Mouse (Mus musculus): ENCODE data around the gene Prcd. TPM values are rescaled to one million over a fixed set of nuclear protein-coding genes. Genes with fewer than 3 reads are reported as not detected.

Gene Prcd
- polyA plus RNA-seq, 1 experiment from 2014 or later = 1.6 TPM

DNA sequence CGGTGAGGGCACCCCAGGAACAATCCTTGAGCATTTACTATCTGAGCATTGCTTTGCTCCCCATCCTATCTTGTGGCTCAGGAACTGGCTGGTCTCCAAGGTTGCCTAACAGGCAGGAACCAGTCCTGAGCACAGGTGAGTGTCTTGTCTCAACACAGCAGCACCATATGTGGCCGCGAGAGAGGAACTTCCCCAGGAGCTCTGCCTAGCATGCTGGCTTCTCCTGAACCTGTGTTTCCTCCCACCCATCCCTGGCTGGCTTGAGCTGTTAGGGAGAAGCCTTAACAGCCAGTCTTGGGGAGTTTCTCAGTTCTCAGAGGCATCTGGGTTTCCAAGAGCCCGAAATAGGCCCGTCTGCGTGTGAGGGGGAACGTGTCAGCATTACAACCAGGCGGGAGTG, 2.0 kb upstream of the Prcd start:
- Histone ChIP-seq H3K27me3 (ENCODE audit: control insufficient read depth, insufficient read depth, low read length) (peaks cover 14% of the 10 kb centered on the region), H3K4me3 (replicated peaks; ENCODE audit: low read length) (no peak overlapping the region), H3K9me3 (replicated peaks; ENCODE audit: control insufficient read depth, low read length) (no peaks in the 10 kb centered on the region), H3K9ac (ENCODE audit: low read length) (no peak overlapping the region), H3K4me1 (ENCODE audit: control insufficient read depth, insufficient read depth, low read length) (peaks cover 39% of the 10 kb centered on the region), H3K27ac (ENCODE audit: low read length) (no peak overlapping the region), H3K36me3 (ENCODE audit: control insufficient read depth, insufficient read depth, low read length) (no peaks in the 10 kb centered on the region), H3K4me2 (ENCODE audit: low read depth, low read length) (no peak overlapping the region)
- ATAC-seq (ENCODE audit: insufficient read depth, low FRiP score) = no peak
- WGBS = 81% methylated on average over 8 of the region's 8 CpGs

DNA sequence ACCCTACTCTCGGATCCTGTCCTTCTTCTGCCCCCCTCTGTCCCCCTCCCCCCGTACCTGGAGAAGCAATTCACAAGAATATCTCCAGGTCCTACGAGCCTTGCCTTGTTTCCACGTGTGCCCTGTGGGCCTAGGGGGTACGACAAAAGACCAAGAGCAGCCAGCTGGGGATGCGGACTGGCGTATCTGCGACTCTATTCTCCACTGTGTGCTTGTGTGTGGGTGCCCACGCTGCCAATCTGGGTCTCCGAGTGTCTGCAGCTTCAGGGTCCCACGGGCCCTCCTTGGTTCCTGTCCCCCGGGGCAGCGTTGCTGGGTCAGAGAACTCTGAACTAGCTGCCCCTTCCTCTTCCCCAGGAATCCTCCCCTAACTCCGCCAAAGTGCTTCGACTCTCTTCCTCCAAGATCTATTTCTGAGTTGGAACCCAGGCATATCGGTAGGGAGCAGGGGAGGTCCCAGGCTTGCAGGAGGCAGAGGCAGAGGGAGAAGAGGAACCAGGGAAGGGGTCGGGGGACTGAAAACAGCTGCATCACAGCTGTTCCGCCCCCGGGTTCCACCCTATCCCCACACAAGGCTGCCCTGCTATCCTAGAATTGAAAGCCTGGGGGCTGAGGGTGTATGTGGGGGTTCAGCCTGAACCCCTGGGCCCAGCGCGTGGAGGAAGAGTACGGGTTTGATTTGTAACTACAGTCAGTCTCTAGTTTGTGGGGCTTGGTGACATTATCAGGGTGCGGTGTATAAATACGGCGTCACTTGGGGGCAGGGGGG, 820 bp upstream of the Prcd start:
- H3K36me3 ChIP-seq (ENCODE audit: control insufficient read depth, insufficient read depth, low read length) = no peaks in the 10 kb centered on the region
- WGBS = 66% methylated on average over 25 of the region's 25 CpGs
- H3K27ac ChIP-seq (ENCODE audit: low read length) = peak overlapping the region; percentile 17; the same call in 1 of the 2 replicates
- peaks cover 35% of the 10 kb centered on the region for H3K4me1 ChIP-seq (ENCODE audit: control insufficient read depth, insufficient read depth, low read length)
- peak overlapping the region; percentile 81 for H3K9ac ChIP-seq (ENCODE audit: low read length)
- no peaks in the 10 kb centered on the region for H3K9me3 ChIP-seq (replicated peaks; ENCODE audit: control insufficient read depth, low read length)
- H3K4me2 ChIP-seq (ENCODE audit: low read depth, low read length) = peak overlapping the region; percentile 88
- H3K4me3 ChIP-seq (replicated peaks; ENCODE audit: low read length) = peak overlapping the region; percentile 56
- peaks cover 14% of the 10 kb centered on the region for H3K27me3 ChIP-seq (ENCODE audit: control insufficient read depth, insufficient read depth, low read length)
- no peak for ATAC-seq (ENCODE audit: insufficient read depth, low FRiP score)

DNA sequence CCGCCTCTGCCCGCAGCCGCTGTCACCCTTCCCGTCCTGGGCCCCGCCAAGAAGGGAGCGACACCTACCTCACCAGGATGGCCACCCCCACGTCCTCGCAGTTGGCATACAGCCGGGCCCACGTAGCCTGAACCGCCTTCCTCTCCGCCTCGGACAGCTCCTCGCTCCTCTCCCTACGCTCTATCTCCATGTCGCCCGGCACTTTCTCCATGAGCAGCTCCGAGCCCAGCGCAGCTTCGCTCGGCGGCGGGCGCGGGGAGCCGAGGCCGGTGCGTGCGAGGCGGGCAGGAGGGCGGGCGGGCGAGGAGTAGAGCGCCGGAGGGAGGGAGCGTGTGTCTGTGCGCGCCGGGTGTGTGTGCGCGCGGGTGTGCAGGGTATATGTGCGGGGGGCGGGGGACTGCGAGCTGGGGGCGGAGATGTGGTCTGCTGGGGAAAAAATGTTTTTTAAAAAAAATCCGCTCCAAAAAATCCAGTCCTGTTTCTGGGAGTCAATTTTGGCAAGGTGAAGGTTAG, 431 bp downstream of the Prcd start:
- Histone ChIP-seq H3K4me2 (ENCODE audit: low read depth, low read length) (peak overlapping the region; percentile 88), H3K4me1 (ENCODE audit: control insufficient read depth, insufficient read depth, low read length) (peaks cover 32% of the 10 kb centered on the region), H3K27me3 (ENCODE audit: control insufficient read depth, insufficient read depth, low read length) (peaks cover 14% of the 10 kb centered on the region), H3K27ac (ENCODE audit: low read length) (no peak overlapping the region), H3K4me3 (replicated peaks; ENCODE audit: low read length) (peak overlapping the region; percentile 56), H3K9me3 (replicated peaks; ENCODE audit: control insufficient read depth, low read length) (no peaks in the 10 kb centered on the region), H3K9ac (ENCODE audit: low read length) (peak overlapping the region; percentile 81), H3K36me3 (ENCODE audit: control insufficient read depth, insufficient read depth, low read length) (no peaks in the 10 kb centered on the region)
- under 1% methylated on average over 47 of the region's 47 CpGs for WGBS
- ATAC-seq (ENCODE audit: insufficient read depth, low FRiP score) = peak; percentile 11; the same call in 1 of the 2 replicates

DNA sequence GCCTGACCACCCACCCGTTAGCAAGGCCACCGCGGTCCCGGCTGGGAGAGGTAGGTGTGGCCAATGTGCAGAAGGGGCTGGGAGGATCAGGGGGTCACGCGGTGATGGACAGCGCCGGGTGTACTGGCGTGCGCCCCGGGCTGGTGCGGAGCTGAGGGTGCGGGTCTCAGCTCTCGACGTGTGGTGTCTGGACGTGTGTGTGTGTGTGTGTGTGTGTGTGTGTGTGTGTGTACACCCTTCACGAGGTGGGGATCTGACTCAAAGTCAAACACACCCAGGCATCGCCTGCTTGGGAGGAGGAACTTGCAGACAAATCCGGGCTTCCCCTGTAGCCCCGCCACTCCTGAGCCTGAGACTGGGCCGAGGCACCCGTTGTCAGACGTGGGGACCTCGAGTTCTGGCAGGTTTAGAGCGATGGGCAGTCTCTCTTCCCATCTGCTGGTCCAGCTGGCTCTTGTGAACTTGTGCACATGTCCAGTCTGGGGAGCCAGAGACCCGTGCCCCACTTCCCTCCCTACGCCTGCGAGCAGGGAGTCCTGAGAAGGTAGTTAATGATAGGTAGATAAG, 1.0 kb downstream of the Prcd start, which contains the start of gene Cygb:
Gene Cygb (minus strand): TSS at position 59 of the 567 bp plus-strand sequence.
- no peak within 1 kb of the TSS for H3K27ac ChIP-seq (ENCODE audit: low read length)
- H3K4me1 ChIP-seq (ENCODE audit: control insufficient read depth, insufficient read depth, low read length) = peaks cover 26% of the 10 kb centered on the region
- H3K9me3 ChIP-seq (replicated peaks; ENCODE audit: control insufficient read depth, low read length) = no peaks in the 10 kb centered on the region
- ATAC-seq (ENCODE audit: insufficient read depth, low FRiP score) = 0 out of 2 replicates have a peak, but pooled peaks have one; percentile 8
- no peaks in the 10 kb centered on the region for H3K36me3 ChIP-seq (ENCODE audit: control insufficient read depth, insufficient read depth, low read length)
- peak within 1 kb of the TSS; percentile 56 for H3K4me3 ChIP-seq (replicated peaks; ENCODE audit: low read length)
- peak within 1 kb of the TSS; percentile 88 for H3K4me2 ChIP-seq (ENCODE audit: low read depth, low read length)
- 5% methylated on average over 28 of the region's 28 CpGs for WGBS
- H3K9ac ChIP-seq (ENCODE audit: low read length) = peak within 1 kb of the TSS; percentile 81
- H3K27me3 ChIP-seq (ENCODE audit: control insufficient read depth, insufficient read depth, low read length) = peaks cover 14% of the 10 kb centered on the region

DNA sequence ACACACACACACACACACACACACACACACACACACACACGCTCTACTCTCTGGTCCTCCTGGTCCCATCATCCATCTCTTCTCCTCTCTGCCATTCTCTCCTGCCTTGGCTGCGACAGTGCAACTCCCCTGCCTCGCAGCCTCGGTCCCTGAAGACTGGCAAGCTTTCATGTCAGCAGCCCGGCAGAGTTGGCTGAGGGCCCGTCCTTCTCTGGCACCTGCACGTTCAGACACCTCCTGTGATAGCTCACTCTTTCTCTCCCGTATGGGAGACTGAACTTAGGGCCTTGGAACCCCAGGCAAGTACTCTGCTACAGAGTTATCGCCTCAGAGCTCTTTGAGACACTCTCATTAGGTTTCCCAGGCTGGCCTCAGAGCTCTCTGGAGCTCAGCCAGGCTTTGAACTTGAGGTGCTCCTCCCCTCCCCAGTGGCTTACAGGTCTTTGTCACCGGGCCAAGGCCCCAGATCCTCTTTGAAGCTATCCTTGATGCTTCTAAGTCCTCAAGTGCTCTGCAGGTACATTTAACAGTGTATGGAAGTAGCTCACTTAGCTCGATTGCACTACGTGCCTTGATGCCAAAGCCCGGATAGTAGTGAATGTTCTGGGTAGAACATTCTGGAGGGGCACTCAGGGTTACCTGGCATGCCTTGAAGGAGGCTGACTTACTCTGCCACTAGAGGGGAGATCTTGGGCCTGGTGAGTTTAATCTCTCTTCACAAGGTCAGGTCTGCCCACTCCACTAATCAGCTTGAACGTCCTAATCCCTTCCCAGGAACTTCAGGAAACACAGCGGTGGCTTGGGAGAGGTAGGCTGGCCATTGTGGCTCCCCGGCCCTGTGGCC, 3.2 kb downstream of the Prcd start:
- H3K4me2 ChIP-seq (ENCODE audit: low read depth, low read length) = no peak overlapping the region
- WGBS = 68% methylated on average over 16 of the region's 16 CpGs
- no peak overlapping the region; the same call in 1 of the 2 replicates for H3K27ac ChIP-seq (ENCODE audit: low read length)
- H3K4me3 ChIP-seq (replicated peaks; ENCODE audit: low read length) = no peak overlapping the region
- H3K9me3 ChIP-seq (replicated peaks; ENCODE audit: control insufficient read depth, low read length) = no peaks in the 10 kb centered on the region
- ATAC-seq (ENCODE audit: insufficient read depth, low FRiP score) = no peak
- no peaks in the 10 kb centered on the region for H3K36me3 ChIP-seq (ENCODE audit: control insufficient read depth, insufficient read depth, low read length)
- peak overlapping the region; percentile 66; the same call in 1 of the 2 replicates for H3K9ac ChIP-seq (ENCODE audit: low read length)
- H3K27me3 ChIP-seq (ENCODE audit: control insufficient read depth, insufficient read depth, low read length) = peaks cover 8% of the 10 kb centered on the region
- peaks cover 23% of the 10 kb centered on the region for H3K4me1 ChIP-seq (ENCODE audit: control insufficient read depth, insufficient read depth, low read length)

DNA sequence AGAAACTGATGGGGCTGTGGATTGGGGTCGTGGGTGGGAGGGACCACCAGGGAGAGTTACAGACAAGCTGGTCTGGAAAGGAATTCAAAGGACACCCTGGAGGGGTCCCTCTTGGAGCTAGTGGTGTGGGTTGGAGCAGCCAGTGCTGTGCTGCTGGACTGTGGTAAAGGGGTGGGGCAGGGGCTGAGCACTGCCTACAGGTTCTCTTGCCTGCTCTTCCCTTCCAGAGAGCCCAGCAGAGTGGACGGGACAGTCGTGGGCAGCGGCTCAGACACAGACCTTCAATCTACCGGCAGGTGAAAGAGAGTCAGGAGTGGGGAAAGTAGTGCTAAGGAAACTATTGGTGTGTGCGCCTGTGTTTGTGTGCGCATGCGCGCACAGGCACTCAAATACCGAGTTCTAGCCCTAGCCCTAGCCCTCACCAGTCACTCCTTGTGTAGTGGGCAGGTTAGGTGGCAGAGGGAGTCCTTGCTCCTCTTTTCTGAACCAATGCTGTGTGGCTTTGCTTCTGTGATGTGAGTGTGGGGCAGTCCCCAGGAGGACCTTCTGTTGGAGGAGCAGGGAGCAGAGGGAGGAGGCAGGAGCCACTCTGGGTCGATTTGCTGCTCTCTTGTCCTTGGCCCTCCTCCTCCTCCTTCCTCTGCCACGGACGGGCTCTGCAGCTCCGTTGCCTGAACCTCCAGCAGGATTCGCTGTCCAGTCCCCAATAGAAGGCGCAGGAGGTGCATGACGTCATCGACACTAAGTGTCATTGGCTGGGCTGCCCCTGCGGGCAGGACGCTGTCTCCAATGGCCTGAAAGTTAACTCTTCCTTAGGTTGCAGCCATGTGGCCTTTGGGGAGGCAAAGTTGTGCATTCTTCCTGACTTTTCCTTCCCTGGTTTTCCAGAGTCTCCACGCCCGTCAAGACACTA, 4.2 kb downstream of the Prcd start:
- no peaks in the 10 kb centered on the region for H3K36me3 ChIP-seq (ENCODE audit: control insufficient read depth, insufficient read depth, low read length)
- H3K4me2 ChIP-seq (ENCODE audit: low read depth, low read length) = peak overlapping the region; percentile 64
- H3K27ac ChIP-seq (ENCODE audit: low read length) = peak overlapping the region; percentile 86
- H3K9ac ChIP-seq (ENCODE audit: low read length) = peak overlapping the region; percentile 66
- H3K4me1 ChIP-seq (ENCODE audit: control insufficient read depth, insufficient read depth, low read length) = peaks cover 28% of the 10 kb centered on the region
- no peaks in the 10 kb centered on the region for H3K9me3 ChIP-seq (replicated peaks; ENCODE audit: control insufficient read depth, low read length)
- ATAC-seq (ENCODE audit: insufficient read depth, low FRiP score) = peak; percentile 90
- 12% methylated on average over 22 of the region's 22 CpGs for WGBS
- peaks cover 3% of the 10 kb centered on the region for H3K27me3 ChIP-seq (ENCODE audit: control insufficient read depth, insufficient read depth, low read length)
- H3K4me3 ChIP-seq (replicated peaks; ENCODE audit: low read length) = peak overlapping the region; percentile 38

DNA sequence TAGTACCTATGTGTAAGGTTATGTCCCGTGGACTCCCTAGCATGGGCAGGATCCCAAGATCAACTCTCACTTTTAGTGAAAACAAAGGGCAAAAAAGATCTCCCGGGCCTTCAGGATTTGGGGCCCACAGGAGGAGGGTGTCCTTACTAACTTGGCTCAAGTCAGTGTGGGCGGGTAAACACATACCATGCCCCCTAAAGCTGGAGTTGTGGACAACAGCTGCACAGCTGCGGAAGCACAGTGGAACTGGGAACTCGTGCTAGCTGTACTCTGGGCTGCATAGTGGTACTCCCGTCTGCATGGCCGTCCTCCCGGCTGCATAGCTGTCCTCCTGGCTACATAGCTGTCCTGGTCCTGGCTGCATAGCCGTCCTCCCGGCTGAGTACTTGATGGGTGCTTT, 4.9 kb downstream of the Prcd start:
- H3K4me1 ChIP-seq (ENCODE audit: control insufficient read depth, insufficient read depth, low read length) = peaks cover 23% of the 10 kb centered on the region
- peak overlapping the region; percentile 64; the same call in 1 of the 2 replicates for H3K4me2 ChIP-seq (ENCODE audit: low read depth, low read length)
- peak; percentile 14; the same call in 1 of the 2 replicates for ATAC-seq (ENCODE audit: insufficient read depth, low FRiP score)
- peak overlapping the region; percentile 14; the same call in 1 of the 2 replicates for H3K9ac ChIP-seq (ENCODE audit: low read length)
- 60% methylated on average over 10 of the region's 10 CpGs for WGBS
- peaks cover 3% of the 10 kb centered on the region for H3K27me3 ChIP-seq (ENCODE audit: control insufficient read depth, insufficient read depth, low read length)
- H3K36me3 ChIP-seq (ENCODE audit: control insufficient read depth, insufficient read depth, low read length) = no peaks in the 10 kb centered on the region
- H3K27ac ChIP-seq (ENCODE audit: low read length) = peak overlapping the region; percentile 86
- H3K9me3 ChIP-seq (replicated peaks; ENCODE audit: control insufficient read depth, low read length) = no peaks in the 10 kb centered on the region
- no peak overlapping the region for H3K4me3 ChIP-seq (replicated peaks; ENCODE audit: low read length)

DNA sequence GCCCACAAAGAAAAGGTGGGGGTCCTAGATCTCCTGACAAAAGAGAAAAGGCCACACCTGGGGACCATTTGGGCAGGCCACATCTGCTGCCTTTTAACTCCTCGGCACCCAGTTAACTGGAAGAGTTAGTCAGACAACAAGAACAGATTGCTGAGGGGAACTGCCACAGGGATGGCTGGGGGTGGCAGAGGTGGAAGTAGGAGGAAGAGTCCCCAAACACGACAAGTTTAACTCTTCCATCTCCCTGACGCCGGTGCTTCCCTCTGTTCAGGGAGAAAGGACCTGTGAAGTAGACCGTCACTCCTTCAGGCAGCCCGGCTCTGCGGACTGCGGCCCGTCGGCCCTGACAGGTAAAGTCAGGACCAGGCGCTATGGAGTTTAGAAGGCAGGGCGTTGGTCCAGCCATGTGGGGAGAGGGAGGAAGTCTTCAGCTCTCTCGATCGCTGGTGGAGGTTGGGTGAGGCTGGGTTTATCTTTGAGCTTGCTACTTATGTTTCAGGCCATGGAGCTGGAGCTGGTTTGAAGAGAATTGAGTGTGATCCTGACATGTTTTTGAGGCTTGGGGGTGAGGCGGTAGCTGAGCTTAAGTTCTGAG, 5.8 kb downstream of the Prcd start:
- no peak overlapping the region for H3K9ac ChIP-seq (ENCODE audit: low read length)
- no peak overlapping the region for H3K27ac ChIP-seq (ENCODE audit: low read length)
- no peak overlapping the region for H3K4me3 ChIP-seq (replicated peaks; ENCODE audit: low read length)
- WGBS = 68% methylated on average over 15 of the region's 15 CpGs
- ATAC-seq (ENCODE audit: insufficient read depth, low FRiP score) = no peak
- H3K4me1 ChIP-seq (ENCODE audit: control insufficient read depth, insufficient read depth, low read length) = peaks cover 23% of the 10 kb centered on the region
- H3K9me3 ChIP-seq (replicated peaks; ENCODE audit: control insufficient read depth, low read length) = no peaks in the 10 kb centered on the region
- H3K36me3 ChIP-seq (ENCODE audit: control insufficient read depth, insufficient read depth, low read length) = no peaks in the 10 kb centered on the region
- H3K27me3 ChIP-seq (ENCODE audit: control insufficient read depth, insufficient read depth, low read length) = peaks cover 3% of the 10 kb centered on the region
- no peak overlapping the region for H3K4me2 ChIP-seq (ENCODE audit: low read depth, low read length)

All from stomach, embryonic 16.5 days (tissue).